Mouse (Mus musculus) hindlimb bud, embryonic 11.5 days (tissue): Measurements from ENCODE around the gene Cd80.
"Not testable (repeated sequence)": the region's sequence is repeated elsewhere in the genome, so short reads cannot be mapped to it uniquely, and the experiment has no call there.

Experiments
- DNase-seq: peaks from one replicate; pipeline ENCODE4 v3.0.0-alpha.2; 2012; ENCODE audit warnings: low read depth, low spot score; ENCODE audit errors: extremely low spot score

The Cd80 gene

GRCm38 (mm10) chr16:38455511-38456418 is at the start of gene Cd80:
Cd80 (plus strand) TSS chr16:38455561.
- no peak for DNase-seq

GRCm38 (mm10) chr16:38406293-38406692 is 49.1 kb upstream of the Cd80 start:
- no peak for DNase-seq

GRCm38 (mm10) chr16:38406708-38407107 is 48.7 kb upstream of the Cd80 start:
- DNase-seq: no peak

GRCm38 (mm10) chr16:38407584-38407983 is 47.8 kb upstream of the Cd80 start:
- DNase-seq: no peak

GRCm38 (mm10) chr16:38408416-38408815 is 46.9 kb upstream of the Cd80 start:
- no peak for DNase-seq

GRCm38 (mm10) chr16:38414953-38415352 is 40.4 kb upstream of the Cd80 start:
- DNase-seq: no peak

GRCm38 (mm10) chr16:38425374-38425773 is 30.0 kb upstream of the Cd80 start:
- no peak for DNase-seq

GRCm38 (mm10) chr16:38425799-38426198 is 29.6 kb upstream of the Cd80 start:
- DNase-seq: no peak

- no peak for DNase-seq
These were observed 23.7 kb upstream of the Cd80 start for GRCm38 (mm10) chr16:38431446-38432185.

GRCm38 (mm10) chr16:38432498-38433425 is 22.6 kb upstream of the Cd80 start, which contains the start of gene Pla1a:
Pla1a (minus strand) TSS chr16:38433145.
- DNase-seq: no peak

GRCm38 (mm10) chr16:38433514-38433913 is 21.8 kb upstream of the Cd80 start:
- DNase-seq: no peak

GRCm38 (mm10) chr16:38434295-38434795 is 21.0 kb upstream of the Cd80 start:
- DNase-seq: no peak

- no peak for DNase-seq
These were observed 16.2 kb upstream of the Cd80 start for GRCm38 (mm10) chr16:38439190-38439589.

- no peak for DNase-seq
These were observed 15.0 kb upstream of the Cd80 start for GRCm38 (mm10) chr16:38440403-38440802.

- no peak for DNase-seq
These were observed 13.8 kb upstream of the Cd80 start for GRCm38 (mm10) chr16:38441611-38442010.

GRCm38 (mm10) chr16:38442216-38442615 is 13.1 kb upstream of the Cd80 start:
- DNase-seq: no peak

- no peak for DNase-seq
These were observed 11.5 kb upstream of the Cd80 start for GRCm38 (mm10) chr16:38443721-38444464.

- no peak for DNase-seq
These were observed 10.3 kb upstream of the Cd80 start for GRCm38 (mm10) chr16:38445046-38445445.

GRCm38 (mm10) chr16:38445576-38445975 is 9.8 kb upstream of the Cd80 start:
- DNase-seq: no peak

GRCm38 (mm10) chr16:38446141-38446540 is 9.2 kb upstream of the Cd80 start:
- DNase-seq: not testable (repeated sequence)
